Mouse (Mus musculus) heart, embryonic 12.5 days (tissue): ENCODE data around the gene Itga6. TPM values are rescaled to one million over a fixed set of nuclear protein-coding genes. Genes with fewer than 3 reads are reported as not detected.

Experiments used
- ATAC-seq: fragments of 200-750 bp; cut with Nextera tagmentation; 2 replicates; pipeline ENCODE4 v1.8.0; 2017; ENCODE audit warnings: moderate TSS enrichment, moderate library complexity; ENCODE audit not compliant: insufficient number of reproducible peaks, low FRiP score
- H3K27ac ChIP-seq: fragments of 300-500 bp; sonication (generic); 2 replicates; pipeline ENCODE4 v1.5.1; 2016; ENCODE audit warnings: mild to moderate bottlenecking, moderate library complexity; ENCODE audit not compliant: poor library complexity, severe bottlenecking
- H3K27me3 ChIP-seq: fragments of 300-500 bp; sonication (generic); replicated peaks from 2 replicates; pipeline ENCODE4 v1.6.1; 2016; ENCODE audit warnings: mild to moderate bottlenecking, moderate library complexity
- H3K36me3 ChIP-seq: fragments of 300-500 bp; sonication (generic); 2 replicates; pipeline ENCODE4 v1.6.1; 2016; ENCODE audit warnings: mild to moderate bottlenecking, moderate library complexity
- H3K4me1 ChIP-seq: fragments of 300-500 bp; sonication (generic); replicated peaks from 2 replicates; pipeline ENCODE4 v1.6.1; 2016; ENCODE audit warnings: mild to moderate bottlenecking
- H3K4me2 ChIP-seq: fragments of 300-500 bp; sonication (generic); 2 replicates; pipeline ENCODE4 v1.6.1; 2016; ENCODE audit warnings: mild to moderate bottlenecking, moderate library complexity
- H3K4me3 ChIP-seq: fragments of 300-500 bp; sonication (generic); 2 replicates; pipeline ENCODE4 v1.5.1; 2016; ENCODE audit warnings: mild to moderate bottlenecking
- H3K9ac ChIP-seq: fragments of 300-500 bp; sonication (generic); 2 replicates; pipeline ENCODE4 v1.6.1; 2016; ENCODE audit warnings: mild to moderate bottlenecking, moderate library complexity
- H3K9me3 ChIP-seq: fragments of 300-500 bp; sonication (generic); replicated peaks from 2 replicates; pipeline ENCODE4 v1.6.1; 2016; ENCODE audit warnings: mild to moderate bottlenecking, moderate library complexity
- WGBS: fragments of 180-500 bp; shearing (Covaris S2); methylation state at CpG from one replicate; pipeline ENCODE4 v1.1.7; 2016; 5-methylcytosine and 5-hydroxymethylcytosine counted together
- polyA plus RNA-seq: library from polyadenylated mRNA; unstranded; fragments of >200 nt; fragmentation: Nextera tagmentation; extraction: Ambion mirVana; gene quantifications from 2 replicates; pipeline ENCODE4 v1.2.1, GENCODE M21; 2016

Gene Itga6
- polyA plus RNA-seq, 1 experiment from 2014 or later = 115 TPM

- Histone ChIP-seq H3K4me2 (no peak overlapping the region), H3K36me3 (peaks cover 40% of the 10 kb centered on the region), H3K9ac (no peak overlapping the region), H3K27ac (no peak overlapping the region), H3K9me3 (no peaks in the 10 kb centered on the region), H3K27me3 (no peaks in the 10 kb centered on the region), H3K4me1 (no peaks in the 10 kb centered on the region), H3K4me3 (no peak overlapping the region)
- no peak for ATAC-seq
- WGBS = 72% methylated on average over 5 of the region's 5 CpGs
Observed at GRCm38 (mm10) chr2:71855076-71855475, 109.7 kb downstream of the Itga6 start.

GRCm38 (mm10) chr2:71863531-71864173, 118.2 kb downstream of the Itga6 start:
- no peak overlapping the region for H3K27ac ChIP-seq
- no peak overlapping the region for H3K9ac ChIP-seq
- ATAC-seq = no peak
- 82% methylated on average over 5 of the region's 5 CpGs for WGBS
- no peak overlapping the region for H3K4me2 ChIP-seq
- peaks cover 7% of the 10 kb centered on the region for H3K4me1 ChIP-seq
- H3K36me3 ChIP-seq = no peaks in the 10 kb centered on the region
- H3K27me3 ChIP-seq = no peaks in the 10 kb centered on the region
- no peaks in the 10 kb centered on the region for H3K9me3 ChIP-seq
- H3K4me3 ChIP-seq = no peak overlapping the region

GRCm38 (mm10) chr2:71865022-71865421, 119.6 kb downstream of the Itga6 start:
- Histone ChIP-seq H3K9ac (no peak overlapping the region), H3K27ac (no peak overlapping the region), H3K4me1 (peaks cover 7% of the 10 kb centered on the region), H3K9me3 (no peaks in the 10 kb centered on the region), H3K27me3 (no peaks in the 10 kb centered on the region), H3K36me3 (no peaks in the 10 kb centered on the region), H3K4me2 (no peak overlapping the region), H3K4me3 (no peak overlapping the region)
- ATAC-seq = no peak
- 20% methylated on average over 3 of the region's 3 CpGs for WGBS

- Histone ChIP-seq H3K4me1 (peaks cover 4% of the 10 kb centered on the region), H3K36me3 (no peaks in the 10 kb centered on the region), H3K27ac (no peak overlapping the region), H3K4me3 (no peak overlapping the region), H3K4me2 (no peak overlapping the region), H3K27me3 (no peaks in the 10 kb centered on the region), H3K9ac (no peak overlapping the region), H3K9me3 (no peaks in the 10 kb centered on the region)
- ATAC-seq = no peak
- WGBS = 57% methylated on average over 3 of the region's 3 CpGs
Observed at GRCm38 (mm10) chr2:71865935-71866334, 120.5 kb downstream of the Itga6 start.

- no peak overlapping the region for H3K4me2 ChIP-seq
- no peaks in the 10 kb centered on the region for H3K36me3 ChIP-seq
- H3K27ac ChIP-seq = 0 out of 2 replicates have a peak overlapping the region, but pooled peaks have one; percentile 6
- no peak overlapping the region for H3K4me3 ChIP-seq
- 31% methylated on average over 1 of the region's 1 CpGs for WGBS
- H3K9me3 ChIP-seq = no peaks in the 10 kb centered on the region
- H3K27me3 ChIP-seq = no peaks in the 10 kb centered on the region
- no peak overlapping the region for H3K9ac ChIP-seq
- no peak for ATAC-seq
- peaks cover 4% of the 10 kb centered on the region for H3K4me1 ChIP-seq
Observed at GRCm38 (mm10) chr2:71866565-71866964, 121.1 kb downstream of the Itga6 start.

GRCm38 (mm10) chr2:71867019-71867418, 121.6 kb downstream of the Itga6 start:
- peaks cover 4% of the 10 kb centered on the region for H3K4me1 ChIP-seq
- H3K9me3 ChIP-seq = no peaks in the 10 kb centered on the region
- WGBS = 78% methylated on average over 3 of the region's 3 CpGs
- H3K36me3 ChIP-seq = no peaks in the 10 kb centered on the region
- H3K4me2 ChIP-seq = no peak overlapping the region
- no peak for ATAC-seq
- no peak overlapping the region for H3K4me3 ChIP-seq
- no peaks in the 10 kb centered on the region for H3K27me3 ChIP-seq
- H3K27ac ChIP-seq = no peak overlapping the region
- no peak overlapping the region for H3K9ac ChIP-seq

- 22% methylated on average over 5 of the region's 5 CpGs for WGBS
- Histone ChIP-seq H3K4me2 (no peak overlapping the region), H3K27ac (peak overlapping the region; percentile 55; the same call in 1 of the 2 replicates), H3K4me3 (no peak overlapping the region), H3K4me1 (peaks cover 8% of the 10 kb centered on the region), H3K9me3 (no peaks in the 10 kb centered on the region), H3K9ac (no peak overlapping the region), H3K36me3 (no peaks in the 10 kb centered on the region), H3K27me3 (no peaks in the 10 kb centered on the region)
- no peak for ATAC-seq
Observed at GRCm38 (mm10) chr2:71867480-71867879, 122.1 kb downstream of the Itga6 start.

- 89% methylated on average over 1 of the region's 1 CpGs for WGBS
- Histone ChIP-seq H3K27ac (no peak overlapping the region), H3K9ac (no peak overlapping the region), H3K27me3 (no peaks in the 10 kb centered on the region), H3K4me2 (no peak overlapping the region), H3K4me3 (no peak overlapping the region), H3K36me3 (no peaks in the 10 kb centered on the region), H3K4me1 (peaks cover 8% of the 10 kb centered on the region), H3K9me3 (no peaks in the 10 kb centered on the region)
- no peak for ATAC-seq
Observed at GRCm38 (mm10) chr2:71868256-71868655, 122.8 kb downstream of the Itga6 start.

GRCm38 (mm10) chr2:71872141-71872540, 126.7 kb downstream of the Itga6 start:
- no peaks in the 10 kb centered on the region for H3K27me3 ChIP-seq
- 76% methylated on average over 10 of the region's 10 CpGs for WGBS
- no peak for ATAC-seq
- H3K4me3 ChIP-seq = peak overlapping the region; percentile 64
- 0 out of 2 replicates have a peak, but pooled peaks cover 4% of the 10 kb centered on the region for H3K36me3 ChIP-seq
- no peaks in the 10 kb centered on the region for H3K9me3 ChIP-seq
- peak overlapping the region; percentile 82 for H3K4me2 ChIP-seq
- no peak overlapping the region for H3K9ac ChIP-seq
- peaks cover 25% of the 10 kb centered on the region for H3K4me1 ChIP-seq
- peak overlapping the region; percentile 94; the same call in 1 of the 2 replicates for H3K27ac ChIP-seq

GRCm38 (mm10) chr2:71872801-71873443, 127.5 kb downstream of the Itga6 start, which contains the start of gene Pdk1:
Pdk1 (plus strand) TSS chr2:71873224.
- peak; percentile 98 for ATAC-seq

GRCm38 (mm10) chr2:71873474-71874322, 128.3 kb downstream of the Itga6 start:
- no peaks in the 10 kb centered on the region for H3K27me3 ChIP-seq
- H3K27ac ChIP-seq = peak overlapping the region; percentile 94
- 2% methylated on average over 51 of the region's 51 CpGs for WGBS
- peak overlapping the region; percentile 87 for H3K9ac ChIP-seq
- H3K4me2 ChIP-seq = peak overlapping the region; percentile 82
- H3K4me3 ChIP-seq = peak overlapping the region; percentile 64
- no peaks in the 10 kb centered on the region for H3K9me3 ChIP-seq
- ATAC-seq = peak; percentile 65
- H3K36me3 ChIP-seq = peaks cover 9% of the 10 kb centered on the region; the same call in 1 of the 2 replicates
- H3K4me1 ChIP-seq = peaks cover 23% of the 10 kb centered on the region

More at GRCm38 (mm10) chr2:71872801-71873443, 127.5 kb downstream of the Itga6 start, which contains the start of gene Pdk1:
- Histone ChIP-seq H3K27me3 (no peaks in the 10 kb centered on the region), H3K4me1 (peaks cover 21% of the 10 kb centered on the region), H3K4me3 (peak within 1 kb of the TSS; percentile 64), H3K27ac (peak within 1 kb of the TSS; percentile 94), H3K36me3 (peaks cover 6% of the 10 kb centered on the region; the same call in 1 of the 2 replicates), H3K9ac (peak within 1 kb of the TSS; percentile 87), H3K4me2 (peak within 1 kb of the TSS; percentile 82), H3K9me3 (no peaks in the 10 kb centered on the region)
- under 1% methylated on average over 55 of the region's 55 CpGs for WGBS
